Mouse (Mus musculus) liver, postnatal 0 days (tissue): ENCODE results near the gene Elmo2. TPM values are rescaled to one million over a fixed set of nuclear protein-coding genes. Genes with fewer than 3 reads are reported as not detected.

Experiments
- ATAC-seq: fragments of 200-750 bp; cut with Nextera tagmentation; 2 replicates; pipeline ENCODE4 v1.8.0; 2017; ENCODE audit warnings: mild to moderate bottlenecking, moderate library complexity
- DNase-seq: peaks from one replicate; pipeline ENCODE4 v3.0.0-alpha.2; 2016
- H3K27ac ChIP-seq: fragments of 300-500 bp; sonication (generic); 2 replicates; pipeline ENCODE4 v1.5.1; 2014; ENCODE audit warnings: antibody characterized with exemption, moderate library complexity, mild to moderate bottlenecking, low read depth
- H3K27me3 ChIP-seq: fragments of 300-500 bp; sonication (generic); 2 replicates; pipeline ENCODE4 v1.6.1; 2014; ENCODE audit warnings: low read length, control low read depth, mixed read lengths; ENCODE audit not compliant: insufficient read depth
- H3K36me3 ChIP-seq: fragments of 300-500 bp; sonication (generic); replicated peaks from 2 replicates; pipeline ENCODE4 v1.6.1; 2014; ENCODE audit warnings: mild to moderate bottlenecking, control low read depth, low read length, moderate library complexity, mixed read lengths; ENCODE audit not compliant: insufficient read depth
- H3K4me1 ChIP-seq: fragments of 300-500 bp; sonication (generic); 2 replicates; pipeline ENCODE4 v1.6.1; 2014; ENCODE audit warnings: antibody characterized with exemption, mild to moderate bottlenecking, control low read depth; ENCODE audit not compliant: insufficient read depth
- H3K4me2 ChIP-seq: fragments of 300-500 bp; sonication (generic); 2 replicates; pipeline ENCODE4 v1.6.1; 2014; ENCODE audit warnings: low read depth, mild to moderate bottlenecking, low read length, moderate library complexity, mixed read lengths
- H3K4me3 ChIP-seq: fragments of 300-500 bp; sonication (generic); 2 replicates; pipeline ENCODE4 v1.5.1; 2014; ENCODE audit warnings: low read depth, low read length
- H3K9ac ChIP-seq: fragments of 300-500 bp; sonication (generic); replicated peaks from 2 replicates; pipeline ENCODE4 v1.6.1; 2014; ENCODE audit warnings: mild to moderate bottlenecking, moderate library complexity
- H3K9me3 ChIP-seq: fragments of 300-500 bp; sonication (generic); 2 replicates; pipeline ENCODE4 v1.6.1; 2016; ENCODE audit warnings: mild to moderate bottlenecking, control low read depth, low read length, mixed read lengths
- CTCF ChIP-seq: sonication (generic); IDR thresholded peaks from 2 replicates; pipeline ENCODE4 v1.5.1; 2016; ENCODE audit warnings: antibody characterized with exemption, low read depth
- EP300 ChIP-seq: IDR thresholded peaks from 2 replicates; pipeline ENCODE4 v1.6.1; 2016; ENCODE audit warnings: antibody characterized with exemption, low read depth, mild to moderate bottlenecking
- WGBS: fragments of 180-500 bp; shearing (Covaris S2); extraction: QIAGEN DNeasy Blood & Tissue Kit; methylation state at CpG from one replicate; pipeline ENCODE4 v1.1.7; 2014; ENCODE audit not compliant: insufficient replicate concordance; 5-methylcytosine and 5-hydroxymethylcytosine counted together
- polyA plus RNA-seq: library from polyadenylated mRNA; unstranded; fragments of >200 nt; fragmentation: Nextera tagmentation; extraction: Ambion mirVana; gene quantifications from 2 replicates; pipeline ENCODE4 v1.2.1, GENCODE M21; 2015

Elmo2 gene
- polyA plus RNA-seq, 1 experiment from 2014 or later, result 12.3 TPM

- WGBS, result 57% methylated on average over 8 of the region's 8 CpGs
- Histone ChIP-seq H3K4me3 (no peak overlapping the region), H3K9me3 (no peaks in the 10 kb centered on the region), H3K9ac (no peak overlapping the region), H3K27me3 (no peaks in the 10 kb centered on the region), H3K4me1 (no peaks in the 10 kb centered on the region), H3K27ac (no peak overlapping the region), H3K4me2 (no peak overlapping the region), H3K36me3 (peaks cover 14% of the 10 kb centered on the region)
- ATAC-seq, result no peak
- TF ChIP-seq CTCF (no peak), EP300 (no peak)
- DNase-seq, result no peak
These were observed 51.1 kb downstream of the Elmo2 start for GRCm38 (mm10) chr2:165275124-165275640.

- 30% methylated on average over 4 of the region's 4 CpGs for WGBS
- ATAC-seq (no peak), DNase-seq (no peak)
- Histone ChIP-seq H3K4me2 (no peak overlapping the region), H3K4me1 (no peaks in the 10 kb centered on the region), H3K9ac (no peak overlapping the region), H3K27me3 (no peaks in the 10 kb centered on the region), H3K4me3 (no peak overlapping the region), H3K27ac (no peak overlapping the region), H3K9me3 (no peaks in the 10 kb centered on the region), H3K36me3 (peaks cover 14% of the 10 kb centered on the region; the same call in 1 of the 2 replicates)
- TF ChIP-seq CTCF, result no peak
- TF ChIP-seq EP300, result no peak
These were observed 52.7 kb downstream of the Elmo2 start for GRCm38 (mm10) chr2:165273589-165273988.

GRCm38 (mm10) chr2:165271326-165271725 lies 55.0 kb downstream of the Elmo2 start:
- no peak for TF ChIP-seq CTCF
- TF ChIP-seq EP300, result no peak
- WGBS, result 22% methylated on average over 8 of the region's 8 CpGs
- Histone ChIP-seq H3K9ac (no peak overlapping the region), H3K4me1 (no peaks in the 10 kb centered on the region), H3K9me3 (no peaks in the 10 kb centered on the region), H3K27ac (no peak overlapping the region), H3K4me2 (no peak overlapping the region), H3K4me3 (no peak overlapping the region), H3K36me3 (0 out of 2 replicates have a peak, but pooled peaks cover under 1% of the 10 kb centered on the region), H3K27me3 (0 out of 2 replicates have a peak, but pooled peaks cover 3% of the 10 kb centered on the region)
- no peak for DNase-seq
- ATAC-seq, result no peak

GRCm38 (mm10) chr2:165270858-165271257 lies 55.4 kb downstream of the Elmo2 start:
- no peaks in the 10 kb centered on the region for H3K36me3 ChIP-seq
- no peak overlapping the region for H3K9ac ChIP-seq
- ATAC-seq (no peak), DNase-seq (no peak)
- H3K4me3 ChIP-seq, result no peak overlapping the region
- 0 out of 2 replicates have a peak, but pooled peaks cover 3% of the 10 kb centered on the region for H3K27me3 ChIP-seq
- H3K9me3 ChIP-seq, result no peaks in the 10 kb centered on the region
- TF ChIP-seq CTCF (no peak), EP300 (no peak)
- no peak overlapping the region for H3K4me2 ChIP-seq
- H3K4me1 ChIP-seq, result no peaks in the 10 kb centered on the region
- WGBS, result 26% methylated on average over 7 of the region's 7 CpGs
- no peak overlapping the region for H3K27ac ChIP-seq

- H3K4me1 ChIP-seq, result no peaks in the 10 kb centered on the region
- no peak overlapping the region for H3K4me3 ChIP-seq
- H3K4me2 ChIP-seq, result no peak overlapping the region
- TF ChIP-seq CTCF (no peak), EP300 (no peak)
- H3K27ac ChIP-seq, result no peak overlapping the region
- 26% methylated on average over 12 of the region's 12 CpGs for WGBS
- ATAC-seq, result no peak
- no peaks in the 10 kb centered on the region for H3K36me3 ChIP-seq
- H3K9ac ChIP-seq, result no peak overlapping the region
- 0 out of 2 replicates have a peak, but pooled peaks cover 7% of the 10 kb centered on the region for H3K27me3 ChIP-seq
- DNase-seq, result no peak
- no peaks in the 10 kb centered on the region for H3K9me3 ChIP-seq
These were observed 59.5 kb downstream of the Elmo2 start for GRCm38 (mm10) chr2:165266739-165267138.

GRCm38 (mm10) chr2:165263861-165264260 lies 62.4 kb downstream of the Elmo2 start:
- no peaks in the 10 kb centered on the region for H3K9me3 ChIP-seq
- 67% methylated on average over 7 of the region's 7 CpGs for WGBS
- H3K9ac ChIP-seq, result no peak overlapping the region
- no peak overlapping the region for H3K27ac ChIP-seq
- no peaks in the 10 kb centered on the region for H3K4me1 ChIP-seq
- TF ChIP-seq CTCF (no peak), EP300 (no peak)
- no peak for ATAC-seq
- 0 out of 2 replicates have a peak, but pooled peaks cover 7% of the 10 kb centered on the region for H3K27me3 ChIP-seq
- DNase-seq, result no peak
- no peaks in the 10 kb centered on the region for H3K36me3 ChIP-seq
- no peak overlapping the region for H3K4me3 ChIP-seq
- H3K4me2 ChIP-seq, result no peak overlapping the region
